Mouse (Mus musculus) v-Abl transformed pro-B cells (cell line): ENCODE results near the gene Pex5.
"Not testable (repeated sequence)": the region's sequence is repeated elsewhere in the genome, so short reads cannot be mapped to it uniquely, and the experiment has no call there.

Experiments used
- in situ Hi-C, 2 experiments: fragments of 400-800 bp; cut with MboI; formaldehyde crosslinking; loops; one replicate each; pipeline ENCODE4 v1.15.1; 2025; ENCODE audit not compliant: unreplicated experiment in 2 of 2

Pex5 gene

DNA sequence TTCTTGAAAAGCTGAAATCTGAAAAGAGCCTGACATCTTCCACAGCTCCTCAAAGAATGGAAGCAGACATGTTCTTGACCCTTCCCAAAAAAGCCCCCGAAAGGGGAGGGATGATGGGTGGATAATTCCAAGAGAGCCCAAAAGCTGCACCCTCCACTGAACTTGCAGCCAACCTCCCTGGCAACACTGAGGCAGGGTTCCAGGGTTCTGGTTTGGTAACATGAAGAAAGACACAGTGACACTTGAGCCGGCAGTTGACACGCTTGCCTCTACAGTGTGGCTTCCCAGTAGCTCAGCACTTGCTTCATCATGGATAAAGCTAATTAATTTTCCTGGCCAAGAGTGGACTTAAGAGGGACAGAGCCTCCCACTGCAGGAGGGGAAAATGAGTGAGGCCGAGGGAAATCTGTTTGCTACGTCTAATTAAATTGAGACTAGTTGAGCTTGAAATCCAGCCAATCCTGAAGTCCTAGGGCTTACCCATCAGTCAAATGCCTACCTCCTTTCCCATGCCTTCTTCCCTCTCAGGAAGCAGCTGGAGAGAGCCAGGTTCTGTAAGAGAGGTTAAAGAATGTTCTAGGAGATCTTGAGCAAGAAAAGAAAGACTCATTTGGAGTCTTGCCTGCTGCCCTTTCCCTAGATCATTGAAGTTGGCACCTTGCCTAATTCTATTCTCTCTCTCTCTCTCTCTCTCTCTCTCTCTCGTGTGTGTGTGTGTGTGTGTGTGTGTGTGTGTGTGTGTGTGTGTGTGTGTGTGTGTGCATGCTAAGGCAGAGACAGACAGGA lies 13.1 kb upstream of the Pex5 start:
- in situ Hi-C loops, result no loop called here

DNA sequence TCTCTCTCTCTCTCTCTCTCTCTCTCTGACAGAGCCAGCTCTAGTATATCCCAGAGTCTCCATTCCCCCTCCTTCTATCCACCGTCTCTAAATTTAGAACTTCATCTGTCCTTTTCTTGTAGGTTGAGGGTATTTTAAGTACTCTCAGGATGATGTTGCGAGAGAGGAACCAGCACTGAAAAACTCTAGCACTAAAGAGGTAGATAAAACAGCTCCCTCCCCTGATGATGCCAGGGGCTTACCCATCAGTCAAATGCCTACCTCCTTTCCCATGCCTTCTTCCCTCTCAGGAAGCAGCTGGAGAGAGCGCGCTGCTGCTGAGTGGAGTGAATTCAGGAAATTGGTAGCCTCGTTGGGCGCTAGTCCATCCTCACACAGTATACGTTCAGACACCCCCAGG lies 12.4 kb upstream of the Pex5 start:
- in situ Hi-C loops, result no loop called here

DNA sequence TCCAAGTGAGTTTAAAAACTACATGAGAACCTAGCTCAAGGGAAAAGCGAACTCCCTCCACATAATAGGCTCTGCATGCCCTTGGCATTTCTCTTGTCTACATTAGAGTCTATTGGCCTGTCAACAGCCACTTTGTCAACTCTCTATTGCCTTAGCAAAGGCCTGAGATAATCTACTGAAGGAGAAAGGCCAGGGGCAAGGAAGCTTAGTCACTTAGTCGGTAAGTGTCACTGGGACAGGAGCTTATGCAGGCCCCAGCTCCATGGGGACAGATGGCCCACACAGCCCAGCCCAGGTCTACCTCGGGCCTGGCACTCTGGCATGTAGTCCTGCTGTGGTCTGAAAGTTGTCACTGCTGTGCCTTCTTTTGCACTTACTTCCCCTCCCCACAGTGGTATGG lies 11.7 kb upstream of the Pex5 start:
- in situ Hi-C loops, result no loop called here

DNA sequence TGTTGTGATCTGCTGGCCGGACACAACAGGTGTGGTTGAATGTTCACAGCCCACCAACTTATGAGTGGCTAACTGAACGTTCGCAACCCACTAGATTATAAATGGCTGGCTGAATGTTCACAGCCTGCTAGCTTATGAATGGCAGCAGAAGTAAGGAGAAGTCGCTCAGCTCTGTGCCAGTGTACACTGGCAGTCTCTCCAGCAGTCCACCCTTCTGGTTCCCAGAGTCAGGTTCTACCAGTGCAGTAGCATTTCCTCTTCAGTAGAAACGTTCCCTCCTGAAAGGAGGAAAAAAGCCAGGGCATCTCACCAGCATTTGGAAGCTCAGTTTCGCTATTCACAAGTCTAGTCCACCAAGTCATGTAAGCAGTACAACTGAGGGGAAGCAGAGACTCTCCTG lies 10.7 kb upstream of the Pex5 start:
- in situ Hi-C loops, result no loop called here

DNA sequence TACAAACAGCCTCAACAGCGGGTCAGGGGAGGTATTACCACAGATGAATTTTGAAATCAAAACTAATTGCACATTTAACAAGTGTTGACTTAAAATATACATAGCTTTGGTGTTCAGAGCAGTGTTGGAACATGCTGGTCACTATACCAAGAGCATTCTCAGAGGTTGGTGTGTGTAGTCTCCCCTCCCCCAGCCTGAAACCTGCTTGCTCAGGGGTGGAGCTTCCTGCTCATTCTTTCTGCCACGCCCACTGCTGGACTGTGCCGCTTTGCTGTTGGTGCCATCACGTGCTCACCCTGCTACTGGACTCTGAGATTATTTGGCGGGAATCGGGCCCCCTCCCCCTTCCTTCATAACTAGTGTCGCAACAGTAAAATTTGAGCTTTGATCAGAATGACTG lies 10.2 kb upstream of the Pex5 start:
- in situ Hi-C loops, result not testable (repeated sequence)

DNA sequence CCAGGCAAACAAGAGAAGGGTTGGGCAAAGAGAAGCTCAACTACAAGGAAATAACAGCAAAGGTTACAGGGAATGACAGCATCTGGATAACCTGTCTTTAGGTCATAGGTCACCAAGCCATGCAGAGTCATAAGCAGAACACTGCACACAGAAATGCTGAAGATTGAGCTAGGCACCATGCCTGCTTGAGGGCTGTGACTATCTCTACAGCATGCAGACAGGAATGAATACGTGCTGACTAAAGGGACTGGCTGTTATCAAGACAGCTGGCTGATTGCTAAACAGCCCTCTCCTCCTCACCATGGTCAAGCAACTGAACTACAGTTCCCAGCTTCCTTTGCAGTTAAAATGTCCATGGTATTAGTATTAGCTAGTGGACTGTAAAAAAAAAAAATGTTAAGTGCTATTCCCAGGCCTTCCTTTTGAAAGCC lies 9.2 kb upstream of the Pex5 start:
- in situ Hi-C loops, result loop anchor here (25.0 kb wide), 2 partner anchors 338 to 538 kb away; partner anchors contain the start of genes Atn1 (in 1 of the 2), Cops7a (in 1 of the 2), Eno2 (in 1 of the 2) and Gm45234 (in 1 of the 2)

DNA sequence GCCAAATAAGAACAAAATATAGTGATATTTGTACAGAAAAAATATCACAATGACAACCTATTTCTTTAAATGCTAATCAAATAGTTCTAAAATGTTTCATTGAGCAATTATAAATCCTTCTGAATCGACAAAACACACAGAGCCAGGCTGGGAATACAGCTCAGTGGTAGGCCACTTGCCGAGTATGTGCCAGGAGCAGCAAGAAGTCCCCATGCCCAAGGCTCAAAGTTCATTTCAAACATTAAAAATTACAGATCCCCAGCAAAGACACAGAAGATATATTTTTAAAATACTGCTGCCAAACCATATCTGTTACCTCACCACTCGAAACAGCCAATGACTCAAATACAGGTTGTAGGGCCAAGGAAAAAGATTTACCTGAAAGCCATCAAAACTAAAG lies 3.8 kb upstream of the Pex5 start:
- in situ Hi-C loops, result loop anchor here (10.0 to 25.0 kb wide), 3 partner anchors 344 to 1604 kb away; partner anchors contain the start of genes Atn1 (in 1 of the 2), Cops7a (in 1 of the 2), Eno2 (in 1 of the 2) and Foxj2 (in 1 of the 2)

DNA sequence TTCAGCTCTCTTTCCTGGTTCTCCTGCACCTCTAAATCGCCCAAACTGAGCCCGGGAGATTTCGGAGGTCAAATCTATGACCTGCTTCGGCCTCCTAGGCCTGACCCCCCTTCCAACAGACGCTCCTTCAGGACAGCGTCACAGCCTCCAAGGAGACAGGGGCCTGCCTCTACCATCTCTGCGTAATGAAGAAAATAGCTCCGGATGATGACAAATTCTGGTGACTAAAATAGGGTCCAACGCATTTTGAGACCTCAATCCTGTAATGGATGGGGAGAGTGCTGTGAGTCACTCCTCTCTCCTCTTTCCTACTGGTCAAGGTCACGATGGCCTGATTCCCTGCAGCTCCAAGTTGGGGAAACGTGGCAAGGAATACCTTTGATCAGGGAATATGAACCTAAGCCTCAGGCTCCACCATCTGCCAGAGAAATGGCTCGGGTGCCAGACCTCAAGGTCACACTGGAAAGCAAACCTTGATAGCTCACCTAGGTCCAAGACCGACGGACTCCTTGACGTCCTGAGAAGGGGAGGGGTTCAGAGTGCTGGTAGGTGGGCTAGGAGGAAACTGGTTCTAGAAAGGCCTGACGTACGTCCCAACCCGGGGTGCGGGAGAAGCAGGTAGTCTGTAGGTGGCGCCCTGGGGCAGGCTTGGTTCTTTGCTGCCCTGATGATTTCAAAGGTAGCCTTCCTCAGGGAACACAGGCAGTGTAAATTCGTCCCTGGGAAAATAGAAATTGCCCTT lies 651 bp upstream of the Pex5 start:
- in situ Hi-C loops, result loop anchor here (10.0 to 25.0 kb wide), 3 partner anchors 347 to 1601 kb away; partner anchors contain the start of genes Atn1 (in 1 of the 2), Cops7a (in 1 of the 2), Eno2 (in 1 of the 2) and Foxj2 (in 1 of the 2)

DNA sequence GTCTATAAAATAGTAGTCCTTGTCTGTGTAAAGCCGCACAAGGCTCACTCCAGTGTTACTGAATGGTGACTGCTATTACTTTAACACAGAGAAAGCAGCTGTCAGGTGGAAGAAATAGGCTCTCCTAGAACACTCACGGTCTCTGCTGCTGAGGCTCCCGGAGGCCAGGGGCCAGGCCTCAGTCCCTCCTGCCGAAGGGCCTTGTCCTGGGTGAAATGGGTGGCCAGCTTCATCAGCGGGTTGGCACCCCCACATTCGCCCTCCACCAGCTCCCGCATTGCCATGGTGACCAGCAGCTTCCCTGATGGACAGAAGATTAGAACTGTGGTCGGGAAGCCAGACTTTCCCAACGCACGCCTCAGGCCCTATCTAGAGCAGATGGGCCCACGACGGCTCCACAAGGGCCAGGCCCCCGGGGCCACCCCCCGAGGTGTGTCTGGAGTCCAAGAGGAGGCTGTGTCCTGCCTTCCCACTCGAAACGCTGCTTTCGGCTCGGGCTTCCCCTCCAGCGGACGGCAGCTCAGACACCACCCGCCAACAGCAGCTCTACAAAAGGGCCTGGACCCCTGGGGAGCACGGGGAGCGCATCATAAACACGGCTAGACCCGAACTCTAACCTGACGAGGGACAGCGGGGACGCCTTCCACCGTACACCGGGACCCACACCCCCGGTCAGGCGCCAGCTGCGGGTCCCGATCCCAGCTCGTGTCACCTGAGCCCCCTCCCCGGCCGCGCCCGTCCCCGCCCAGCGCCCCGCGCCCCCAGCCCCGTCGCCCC lies 529 bp downstream of the Pex5 start:
- in situ Hi-C loops, result loop anchor here (10.0 to 25.0 kb wide), 3 partner anchors 348 to 1600 kb away; partner anchors contain the start of genes Atn1 (in 1 of the 2), Cops7a (in 1 of the 2), Eno2 (in 1 of the 2) and Foxj2 (in 1 of the 2)

DNA sequence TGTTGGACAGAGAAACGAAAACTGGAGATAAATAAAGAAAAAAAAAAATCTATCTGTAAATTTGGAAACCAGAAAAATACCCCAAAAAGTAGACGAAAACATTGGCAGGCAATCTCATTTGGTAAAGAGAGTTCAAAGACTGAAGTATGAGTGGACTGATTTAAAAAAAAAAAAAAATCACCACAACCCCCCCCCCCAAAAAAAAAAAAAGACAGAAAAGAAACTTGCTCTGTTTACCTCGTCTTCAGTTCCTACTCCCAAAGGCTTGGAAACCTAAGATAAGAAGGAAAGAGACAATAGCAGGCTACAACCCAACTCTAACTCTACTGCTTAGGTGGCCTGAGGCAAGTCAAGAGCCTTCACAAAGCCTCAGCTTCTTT lies 1.1 kb downstream of the Pex5 start:
- in situ Hi-C loops, result loop anchor here (10.0 to 25.0 kb wide), 3 partner anchors 349 to 1599 kb away; partner anchors contain the start of genes Atn1 (in 1 of the 2), Cops7a (in 1 of the 2), Eno2 (in 1 of the 2) and Foxj2 (in 1 of the 2)

DNA sequence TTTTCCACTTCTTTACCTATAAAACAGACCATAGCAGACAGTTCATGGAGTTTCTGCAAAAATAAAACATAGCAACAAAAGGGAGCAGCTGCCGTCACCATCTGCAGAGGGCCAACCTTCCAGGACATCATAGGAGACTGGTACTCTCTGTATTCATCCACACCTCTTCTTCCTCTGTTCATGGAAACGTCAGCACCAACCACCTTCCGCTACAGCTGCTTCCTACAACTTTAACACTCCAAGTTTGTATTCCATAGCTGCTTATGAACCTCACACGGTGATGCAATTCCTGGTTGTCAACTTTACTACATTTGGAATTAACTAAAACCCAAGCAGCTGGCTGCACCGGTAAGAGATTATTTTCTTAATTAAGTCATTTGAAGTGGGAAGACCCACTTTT lies 6.5 kb downstream of the Pex5 start:
- in situ Hi-C loops, result loop anchor here (25.0 kb wide), 2 partner anchors 354 to 554 kb away; partner anchors contain the start of genes Atn1 (in 1 of the 2), Cops7a (in 1 of the 2), Eno2 (in 1 of the 2) and Gm45234 (in 1 of the 2)

DNA sequence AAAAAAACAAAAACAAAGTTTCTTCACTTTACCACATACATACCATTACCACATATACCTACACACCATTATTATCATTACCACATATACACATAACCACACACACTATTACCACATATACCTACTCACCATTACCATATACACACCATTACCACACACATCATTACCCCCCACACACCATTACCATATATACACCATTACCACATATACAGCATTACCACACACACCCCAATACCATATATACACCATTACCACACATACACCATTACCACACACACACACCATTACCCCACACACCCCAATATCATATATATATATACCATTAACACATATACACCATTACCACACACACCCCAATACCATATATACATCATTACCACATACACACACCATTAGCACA lies 7.7 kb downstream of the Pex5 start:
- in situ Hi-C loops, result loop anchor here (25.0 kb wide), 2 partner anchors 355 to 555 kb away; partner anchors contain the start of genes Atn1 (in 1 of the 2), Cops7a (in 1 of the 2), Eno2 (in 1 of the 2) and Gm45234 (in 1 of the 2)

DNA sequence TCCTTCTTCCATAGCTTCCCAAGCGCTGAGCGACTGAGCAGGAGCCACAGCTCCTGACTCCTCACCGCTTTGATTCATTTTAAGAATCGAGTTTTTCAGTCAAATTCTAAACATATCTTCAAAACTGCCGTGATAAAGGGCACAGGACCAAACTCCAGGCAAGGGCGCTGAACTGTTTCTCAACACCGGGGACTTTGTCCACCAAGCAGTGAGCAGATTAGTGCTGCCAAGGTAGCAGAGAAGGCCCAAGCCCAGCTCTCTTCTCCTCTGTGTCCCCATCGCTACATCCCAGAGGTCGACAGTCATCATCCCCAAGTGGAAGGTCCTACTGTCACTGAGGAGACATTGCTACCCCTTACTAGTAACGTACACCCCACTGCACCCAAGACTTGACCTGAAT lies 8.5 kb downstream of the Pex5 start:
- in situ Hi-C loops, result loop anchor here (25.0 kb wide), 2 partner anchors 356 to 556 kb away; partner anchors contain the start of genes Atn1 (in 1 of the 2), Cops7a (in 1 of the 2), Eno2 (in 1 of the 2) and Gm45234 (in 1 of the 2)

DNA sequence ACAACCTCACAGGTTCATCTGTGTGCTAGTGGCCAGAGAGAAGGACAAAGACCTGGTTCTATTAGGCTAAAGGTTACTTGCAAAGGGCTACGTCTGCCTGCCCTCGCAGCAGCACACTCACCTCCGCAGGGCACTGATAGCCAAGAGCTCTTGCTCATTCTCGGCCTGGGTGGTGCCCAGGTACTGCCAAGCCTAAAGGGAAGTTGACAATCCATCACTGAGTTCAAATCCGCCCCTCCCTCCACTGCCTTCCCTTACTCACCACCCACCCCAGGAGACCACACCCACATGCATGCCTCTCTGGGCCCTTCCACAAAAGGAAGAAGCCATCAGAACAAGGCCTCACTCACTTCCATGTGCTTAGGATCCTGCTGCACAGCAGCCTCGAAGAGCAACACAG lies 15.1 kb downstream of the Pex5 start:
- in situ Hi-C loops, result loop anchor here (25.0 kb wide), 2 partner anchors 363 to 563 kb away; partner anchors contain the start of genes Atn1 (in 1 of the 2), Cops7a (in 1 of the 2), Eno2 (in 1 of the 2) and Gm45234 (in 1 of the 2)

DNA sequence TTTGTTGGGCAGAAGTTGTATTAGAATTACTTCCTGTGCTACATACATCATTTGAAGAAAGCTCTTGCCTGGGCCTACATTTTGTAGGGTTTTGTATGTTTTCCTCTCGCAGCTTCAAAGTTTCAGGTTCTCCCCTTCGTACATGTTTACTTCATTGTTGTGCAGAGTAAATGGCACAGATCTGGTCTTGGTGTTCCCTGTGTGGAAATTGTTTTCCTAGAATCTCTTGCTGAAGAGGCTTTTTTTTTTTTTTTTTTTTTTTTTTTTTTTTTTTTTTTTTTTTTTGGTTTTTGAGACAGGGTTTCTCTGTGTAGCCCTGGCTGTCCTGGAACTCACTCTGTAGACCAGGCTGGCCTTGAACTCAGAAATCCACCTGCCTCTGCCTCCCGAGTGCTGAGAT lies 19.9 kb downstream of the Pex5 start:
- in situ Hi-C loops, result not testable (repeated sequence)

DNA sequence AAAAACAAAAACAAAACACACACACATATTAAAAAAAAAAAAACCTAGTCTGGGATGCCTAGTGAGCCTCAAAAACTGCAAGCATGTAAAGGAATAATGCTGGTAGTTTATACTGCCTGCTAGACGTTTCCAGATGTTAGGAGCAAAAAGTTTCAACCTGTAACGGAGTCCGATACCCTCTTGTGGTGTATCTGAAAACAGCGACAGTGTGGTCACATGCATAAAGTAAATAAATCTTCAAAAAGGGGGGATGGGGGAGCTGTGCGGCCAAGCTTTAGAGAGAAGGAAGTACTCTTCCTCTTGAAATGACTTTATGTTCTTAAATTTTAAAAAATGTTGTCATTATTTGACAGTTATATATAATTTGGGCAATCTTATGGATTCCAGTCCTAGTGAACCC lies 34.7 kb downstream of the Pex5 start:
- in situ Hi-C loops, result no loop called here

DNA sequence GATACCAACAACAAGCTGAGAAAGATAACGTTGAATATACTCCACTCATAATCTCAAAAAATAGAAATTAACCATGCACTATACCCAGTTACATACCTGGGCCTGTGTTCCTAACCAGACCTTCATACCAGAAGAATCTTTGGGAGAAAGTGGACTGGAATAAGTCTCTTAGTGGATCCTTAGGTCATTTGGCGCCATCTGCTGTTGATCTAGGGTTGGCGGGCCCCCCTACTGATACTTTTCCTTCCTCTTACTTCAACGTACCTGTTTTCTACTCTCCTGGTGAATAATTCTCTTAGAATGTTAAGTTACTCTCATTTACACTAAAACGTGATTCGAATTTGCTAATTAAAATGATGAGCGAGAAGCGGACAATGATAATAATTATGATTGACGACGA lies 35.5 kb downstream of the Pex5 start:
- in situ Hi-C loops, result loop anchor here (5.0 to 10.0 kb wide), 8 partner anchors 112 to 1775 kb away; partner anchors contain the start of genes Apobec1 (in 2 of the 2) and Foxj2 (in 1 of the 2)

DNA sequence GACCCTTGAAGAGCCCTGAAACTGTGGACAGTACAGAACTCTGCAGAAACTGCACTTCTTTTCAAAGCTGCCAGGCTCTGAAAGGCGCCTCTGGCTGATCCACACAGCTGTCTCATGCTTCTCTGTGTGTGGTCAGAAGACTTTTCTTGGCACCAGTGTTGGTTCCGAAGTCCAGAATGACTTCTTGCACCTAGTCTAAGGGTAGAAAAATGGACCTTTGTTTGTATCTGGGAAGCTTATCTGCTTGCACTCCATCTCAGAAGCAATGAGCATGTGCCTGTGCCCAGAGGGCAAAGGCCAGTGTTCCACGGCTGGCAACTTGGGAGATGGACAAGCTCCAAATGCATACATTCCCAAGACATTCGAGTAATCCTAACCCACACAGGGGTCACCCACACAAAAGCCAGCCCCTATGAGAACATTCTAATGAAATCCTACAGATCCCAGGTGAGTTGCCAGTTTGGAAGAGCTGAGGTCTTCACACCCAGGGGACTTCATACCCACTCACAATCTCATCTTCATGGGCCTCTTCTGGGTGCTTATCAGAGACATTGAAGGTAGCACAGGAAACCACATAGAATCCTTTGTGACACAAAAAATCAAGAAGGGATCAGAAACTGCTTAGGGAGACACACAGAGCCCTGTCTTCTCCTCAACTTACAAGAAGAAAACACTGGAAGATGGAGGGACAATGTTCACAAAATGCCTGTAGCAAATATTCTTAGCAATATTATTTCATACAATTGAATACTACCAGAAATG lies 37.2 kb downstream of the Pex5 start:
- in situ Hi-C loops, result loop anchor here (5.0 to 10.0 kb wide), 8 partner anchors 110 to 1773 kb away; partner anchors contain the start of genes Apobec1 (in 2 of the 2) and Foxj2 (in 1 of the 2)

DNA sequence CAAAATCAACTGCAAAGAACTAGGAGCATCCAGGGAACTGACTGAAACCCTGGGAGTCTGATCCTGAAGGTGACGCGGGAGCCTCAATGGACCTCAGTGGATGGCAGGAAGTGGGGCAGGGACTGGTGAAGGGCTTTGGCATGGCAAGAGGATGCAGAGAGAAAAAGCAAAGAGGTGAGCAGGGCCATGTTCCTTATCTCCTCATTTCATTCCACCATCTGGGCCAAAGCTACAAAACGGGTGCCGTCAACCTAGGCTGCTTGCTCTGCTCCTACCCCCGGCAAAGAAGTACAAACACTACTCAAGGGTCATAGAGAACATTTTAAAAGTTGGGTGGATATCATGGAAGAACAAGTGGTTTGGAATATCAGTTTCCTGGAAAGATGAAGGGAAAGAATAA lies 38.6 kb downstream of the Pex5 start:
- in situ Hi-C loops, result loop anchor here (5.0 to 10.0 kb wide), 8 partner anchors 109 to 1772 kb away; partner anchors contain the start of genes Apobec1 (in 2 of the 2) and Foxj2 (in 1 of the 2)
